Mouse (Mus musculus): ENCODE measurements at regions not wholly inside any gene's neighbourhood (a gene's known extent, or its start where the extent isn't known, plus 50 kb on each side); places are given as distances from the start of the nearest gene placed in this dataset.

DNA sequence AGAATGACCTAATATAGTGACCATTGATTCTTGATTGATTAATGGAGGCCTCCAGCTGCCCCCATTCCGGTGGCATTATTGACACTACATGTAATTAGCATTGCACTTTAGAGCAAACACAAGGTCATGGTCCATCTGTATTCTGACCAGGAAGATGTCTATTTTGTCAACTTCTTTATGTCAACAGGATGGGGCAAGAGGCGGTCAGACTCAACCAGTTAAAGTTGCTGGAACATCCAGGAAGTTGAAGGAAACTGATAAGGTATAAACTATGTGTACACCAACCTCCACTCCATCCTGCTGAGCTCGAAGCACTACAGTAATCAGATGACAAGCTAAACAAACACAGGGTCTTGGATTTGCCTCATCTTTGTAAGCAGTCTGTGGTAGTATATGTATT, 130.1 kb upstream of the Gm15217 start:
- TF ChIP-seq GATA1 (IDR thresholded peaks at IDR 0.05; ENCODE audit: low read length), result no peak

DNA sequence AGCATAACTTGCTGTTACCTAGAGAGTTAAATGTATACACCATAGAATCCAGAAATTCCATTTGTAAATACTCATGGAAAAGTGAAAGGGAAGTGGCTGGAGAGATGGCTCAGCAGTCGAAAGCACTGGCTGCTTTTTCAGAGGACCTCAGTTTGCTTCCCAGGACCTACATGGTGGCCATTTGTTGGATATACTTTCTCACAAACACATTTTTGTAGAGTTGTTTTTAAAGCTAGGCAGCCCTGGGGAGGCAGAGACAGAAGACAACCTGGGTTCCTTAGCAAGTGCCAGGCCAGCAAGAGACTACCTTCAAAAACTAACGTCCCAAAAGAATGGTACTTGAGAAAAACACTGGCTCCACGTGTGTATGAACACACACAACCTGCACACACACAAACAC, 124.0 kb upstream of the Gm15217 start:
- no peak for TF ChIP-seq GATA1 (IDR thresholded peaks at IDR 0.05; ENCODE audit: low read length)

DNA sequence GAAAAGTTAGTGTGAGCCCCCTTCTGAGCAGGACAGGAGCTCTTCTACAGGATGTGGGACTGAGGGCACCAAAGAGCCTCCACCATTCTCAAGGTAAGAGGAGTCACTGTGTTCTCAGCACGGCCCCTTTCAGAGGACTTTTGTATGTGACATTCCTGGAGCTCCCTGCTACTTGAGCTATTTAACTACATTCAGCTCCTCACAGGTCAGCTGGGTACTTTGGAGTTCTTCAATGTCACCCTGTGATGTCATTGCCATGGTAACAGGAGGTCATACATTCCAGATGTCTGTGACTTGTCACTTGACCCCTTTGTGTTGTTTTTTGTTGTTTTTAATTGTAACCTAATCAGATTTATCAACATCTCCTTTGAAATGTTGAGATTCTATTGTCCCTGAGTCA, 122.9 kb upstream of the Gm15217 start:
- no peak for TF ChIP-seq GATA1 (IDR thresholded peaks at IDR 0.05; ENCODE audit: low read length)

DNA sequence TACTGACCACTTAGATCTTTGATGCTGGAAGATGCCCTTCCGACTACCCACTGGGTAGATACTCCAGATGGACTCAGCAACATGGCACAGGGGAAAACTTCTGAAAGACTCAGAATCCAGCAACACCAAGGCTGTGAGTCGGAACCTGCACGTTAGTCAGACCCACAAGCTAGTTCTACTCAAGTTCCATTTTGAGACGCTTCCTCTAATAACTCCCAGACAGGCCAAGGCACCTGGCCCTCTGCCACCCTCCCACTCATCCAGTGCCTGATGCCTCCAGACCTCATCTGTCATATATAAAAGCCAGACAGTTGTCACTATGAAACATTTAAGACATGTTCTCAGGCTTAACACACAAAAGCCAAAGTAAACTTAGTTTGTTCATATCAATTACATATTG, 121.9 kb upstream of the Gm15217 start:
- no peak for TF ChIP-seq GATA1 (IDR thresholded peaks at IDR 0.05; ENCODE audit: low read length)

DNA sequence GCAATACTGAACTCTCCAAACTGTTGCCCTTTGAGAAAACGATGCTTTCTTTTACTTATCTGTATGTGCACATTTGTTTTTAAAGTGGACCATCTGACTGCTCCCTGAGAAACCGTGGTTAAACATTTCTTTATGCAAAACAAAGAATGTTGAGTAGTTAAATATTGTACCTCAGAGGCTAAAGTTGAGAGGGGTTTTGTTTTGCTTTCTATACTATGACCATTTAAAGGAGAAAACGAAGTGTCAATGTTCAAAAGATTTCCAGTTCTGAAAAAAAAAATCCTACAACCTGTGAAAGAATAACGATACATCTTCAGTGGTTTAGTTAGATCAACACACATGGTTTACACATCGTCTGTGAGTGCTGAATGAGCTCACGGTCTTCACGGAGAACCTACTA, 120.7 kb upstream of the Gm15217 start:
- no peak for TF ChIP-seq GATA1 (IDR thresholded peaks at IDR 0.05; ENCODE audit: low read length)

DNA sequence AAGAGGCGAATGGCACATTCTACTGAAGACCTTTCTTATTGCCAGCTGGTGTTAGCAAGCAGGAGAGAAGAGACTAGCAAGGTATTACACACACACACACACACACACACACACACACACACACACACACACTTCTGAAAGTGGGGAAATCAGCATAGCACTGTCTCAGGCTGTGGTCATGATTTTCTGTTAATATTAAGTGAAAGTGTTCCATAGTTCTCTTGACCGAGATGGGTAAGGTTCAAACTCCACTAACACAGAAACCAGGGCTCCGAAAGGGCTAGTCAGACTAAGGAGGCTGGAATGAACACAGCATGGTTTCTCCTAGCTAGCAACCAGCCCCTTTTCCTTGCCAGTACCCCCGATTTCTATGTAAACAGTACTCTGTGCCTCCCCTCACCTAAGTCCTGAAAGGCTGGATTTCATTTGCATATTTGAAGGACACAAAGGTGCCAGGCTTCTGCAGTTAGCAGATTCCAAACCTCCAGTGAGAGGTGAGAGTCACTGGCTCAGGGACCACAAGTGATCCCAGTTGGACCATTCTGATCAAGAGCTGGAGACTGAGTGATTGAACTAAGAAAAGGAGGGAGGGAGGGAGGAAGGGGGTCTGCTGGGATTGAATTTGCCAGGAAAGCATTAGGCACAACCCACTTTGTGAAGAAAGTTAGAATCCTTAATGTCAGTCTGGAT, 118.8 kb upstream of the Gm15217 start:
- no peak for TF ChIP-seq GATA1 (IDR thresholded peaks at IDR 0.05; ENCODE audit: low read length)

DNA sequence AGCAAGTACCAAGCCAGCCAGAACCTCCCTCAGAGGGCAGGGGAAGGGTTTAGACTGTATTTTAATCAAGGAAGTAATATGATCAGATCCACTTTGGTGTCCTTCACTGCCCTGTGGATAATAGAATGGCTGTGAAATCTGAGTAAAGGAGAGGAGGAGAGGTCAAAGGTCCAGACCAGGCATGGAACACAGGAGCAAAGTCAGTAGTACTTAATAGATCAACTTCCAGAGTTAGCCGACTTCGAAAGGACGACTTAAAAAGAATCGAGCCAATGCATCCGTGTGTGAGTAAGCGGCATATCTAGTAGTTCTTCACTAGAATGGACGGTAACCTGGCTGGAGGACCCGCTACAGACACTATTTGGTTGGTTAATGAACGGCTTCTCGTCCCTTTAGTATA, 103.8 kb upstream of the Gm15217 start:
- TF ChIP-seq GATA1 (IDR thresholded peaks at IDR 0.05; ENCODE audit: low read length), result no peak

DNA sequence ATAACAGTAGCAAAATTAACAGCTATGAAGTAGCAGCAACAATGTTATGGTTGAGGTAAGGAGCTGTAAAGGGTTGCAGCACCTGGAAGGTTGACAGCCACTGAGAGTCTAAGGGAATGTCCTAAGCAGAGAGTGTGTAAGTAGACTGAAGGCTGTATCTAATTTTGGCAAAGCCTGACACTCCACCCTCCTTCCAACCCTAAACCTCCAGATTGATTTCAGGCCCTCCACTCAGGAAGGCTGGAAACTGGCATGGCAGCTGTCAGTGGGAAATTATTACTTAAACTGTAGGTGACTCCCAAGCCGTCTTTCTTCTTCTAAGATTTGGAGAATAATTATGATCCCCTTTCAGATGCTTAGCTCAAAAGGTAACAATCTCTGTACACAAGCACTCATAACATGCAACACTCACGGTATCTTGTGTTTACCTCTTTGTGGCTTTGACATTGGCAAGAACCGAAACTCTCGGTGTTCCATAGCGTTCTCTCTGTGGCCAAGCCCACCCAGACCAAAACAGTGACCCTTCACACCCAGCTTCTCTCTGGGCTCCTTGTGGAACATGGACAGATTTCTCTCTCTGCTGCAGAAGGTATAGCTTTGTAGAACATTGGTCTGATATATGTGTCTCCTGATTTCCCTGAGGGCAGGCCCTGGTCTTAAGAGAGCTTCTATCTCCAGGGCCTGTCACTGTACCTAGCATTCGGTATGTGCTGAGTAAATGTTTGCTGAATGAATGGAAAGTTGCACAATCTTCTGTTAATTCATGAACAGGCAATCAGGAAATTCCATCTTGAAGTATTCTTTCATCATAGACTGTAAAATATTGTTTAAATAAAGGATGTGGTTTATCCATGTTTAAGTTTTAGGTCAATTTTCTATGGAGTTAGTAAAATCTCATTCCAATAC, 102.0 kb upstream of the Gm15217 start:
- TF ChIP-seq GATA1 (IDR thresholded peaks at IDR 0.05; ENCODE audit: low read length), result no peak

DNA sequence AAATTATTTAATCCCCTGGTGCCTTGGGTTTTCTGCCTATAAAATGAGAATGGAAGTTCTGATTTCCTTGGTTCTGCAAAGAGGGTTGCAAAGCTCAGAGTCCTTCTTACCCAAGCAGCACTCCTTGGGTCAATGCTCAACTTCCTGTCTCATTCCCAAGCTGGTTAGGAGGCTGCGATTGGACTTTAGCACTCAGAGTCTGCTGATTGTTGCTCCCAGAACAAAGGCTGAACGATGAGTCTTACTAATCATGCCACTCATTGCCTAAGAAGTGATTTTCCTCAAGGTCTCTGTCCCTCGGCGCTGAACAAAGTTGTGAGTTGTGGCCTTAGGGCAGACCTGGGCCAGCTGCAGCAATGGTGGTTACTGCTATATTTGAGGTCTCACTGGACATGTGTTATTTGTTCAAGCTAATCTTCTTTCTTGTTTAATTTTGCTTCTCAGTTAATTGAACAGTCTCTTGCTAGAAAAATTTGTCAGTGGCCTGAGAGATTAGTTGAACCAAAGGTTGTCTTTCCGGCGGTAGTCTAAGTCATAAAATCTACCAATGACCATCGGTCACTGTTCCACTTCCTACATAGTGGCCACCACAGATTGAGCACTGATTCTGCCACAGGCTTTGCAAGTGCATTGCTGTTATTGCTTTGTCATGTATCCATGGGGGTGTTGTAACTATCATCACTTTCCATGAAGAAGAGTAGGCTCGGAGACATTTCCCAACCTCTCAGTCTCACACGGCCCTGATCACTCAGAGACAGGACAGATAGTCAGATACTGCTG, 101.2 kb upstream of the Gm15217 start:
- no peak for TF ChIP-seq GATA1 (IDR thresholded peaks at IDR 0.05; ENCODE audit: low read length)

DNA sequence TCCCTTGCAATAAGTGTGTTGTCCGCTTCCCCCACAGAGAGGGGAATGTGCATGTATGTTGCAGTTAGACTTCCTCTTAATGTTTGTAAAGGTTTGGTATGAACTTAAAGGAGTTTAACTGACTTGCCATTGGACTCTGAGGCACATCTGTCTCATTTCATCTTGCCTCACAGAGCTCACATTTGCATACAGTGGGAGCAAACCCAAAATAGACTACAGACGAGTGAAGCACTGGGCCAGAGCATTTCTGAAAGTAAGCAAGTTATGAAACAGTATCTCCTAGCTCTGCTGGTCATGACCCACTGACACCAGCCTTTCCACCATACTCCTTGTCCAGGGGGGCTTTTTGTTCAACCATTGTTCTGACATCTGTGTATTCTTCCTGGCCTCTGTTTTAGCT, 86.8 kb upstream of the Gm15217 start:
- no peak for TF ChIP-seq GATA1 (IDR thresholded peaks at IDR 0.05; ENCODE audit: low read length)

DNA sequence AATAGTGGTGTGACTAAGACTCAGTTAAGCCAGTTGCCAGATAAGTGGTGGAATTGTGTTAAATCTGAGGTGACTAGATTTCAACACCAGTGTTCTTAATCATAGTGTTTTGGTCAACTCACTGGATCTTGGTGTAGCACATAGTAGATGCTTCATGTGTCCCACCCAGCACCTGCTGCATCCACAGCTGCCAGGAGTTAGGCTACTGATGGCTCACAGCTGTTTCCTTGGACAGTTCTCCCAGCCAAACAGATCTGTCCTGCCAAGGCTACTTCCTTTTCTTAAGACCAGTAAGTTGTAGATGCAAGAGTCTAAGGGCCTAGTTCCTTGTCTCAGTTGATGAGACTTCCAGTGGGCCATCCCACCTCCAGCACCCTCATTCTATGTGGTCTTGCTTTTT, 82.9 kb upstream of the Gm15217 start:
- TF ChIP-seq GATA1 (IDR thresholded peaks at IDR 0.05; ENCODE audit: low read length), result no peak

DNA sequence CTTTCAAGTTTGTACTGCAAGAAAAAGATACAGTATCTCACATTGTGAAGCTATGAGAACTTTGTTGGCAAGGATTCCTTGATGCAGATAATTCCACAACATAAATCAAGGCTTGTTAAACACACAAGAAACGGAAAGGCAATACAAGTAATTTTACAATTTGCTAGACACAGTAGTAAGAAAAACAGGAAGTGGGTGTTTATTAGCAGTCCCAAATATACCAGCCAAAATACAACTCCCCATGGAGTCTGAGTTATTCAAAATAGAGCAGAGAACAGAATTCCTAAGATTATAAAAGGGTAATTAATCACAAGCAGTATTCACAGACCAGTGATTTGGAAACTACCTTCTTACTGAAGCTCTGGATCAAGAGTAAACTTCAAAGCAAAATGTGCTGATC, 78.7 kb upstream of the Gm15217 start:
- TF ChIP-seq GATA1 (IDR thresholded peaks at IDR 0.05; ENCODE audit: low read length), result no peak

DNA sequence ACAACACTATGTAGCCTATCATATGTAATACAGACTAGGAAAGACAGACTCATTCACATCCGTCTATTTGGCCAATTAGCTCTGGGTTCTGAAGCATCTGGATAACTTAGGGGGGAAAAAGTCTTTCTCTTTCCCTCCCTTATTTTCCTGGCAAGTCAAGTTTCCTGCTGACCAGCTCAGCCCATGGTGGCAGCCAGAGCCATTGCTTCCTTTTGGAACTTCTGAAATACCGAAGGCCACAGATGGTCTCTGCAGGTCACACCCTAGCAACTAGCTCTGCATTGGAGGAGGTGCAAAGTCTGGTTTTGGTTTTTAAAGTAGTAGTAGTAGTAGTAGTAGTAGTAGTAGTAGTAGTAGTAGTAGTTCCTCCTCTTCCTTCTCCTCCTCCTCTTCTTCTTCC, 76.6 kb upstream of the Gm15217 start:
- no peak for TF ChIP-seq GATA1 (IDR thresholded peaks at IDR 0.05; ENCODE audit: low read length)

DNA sequence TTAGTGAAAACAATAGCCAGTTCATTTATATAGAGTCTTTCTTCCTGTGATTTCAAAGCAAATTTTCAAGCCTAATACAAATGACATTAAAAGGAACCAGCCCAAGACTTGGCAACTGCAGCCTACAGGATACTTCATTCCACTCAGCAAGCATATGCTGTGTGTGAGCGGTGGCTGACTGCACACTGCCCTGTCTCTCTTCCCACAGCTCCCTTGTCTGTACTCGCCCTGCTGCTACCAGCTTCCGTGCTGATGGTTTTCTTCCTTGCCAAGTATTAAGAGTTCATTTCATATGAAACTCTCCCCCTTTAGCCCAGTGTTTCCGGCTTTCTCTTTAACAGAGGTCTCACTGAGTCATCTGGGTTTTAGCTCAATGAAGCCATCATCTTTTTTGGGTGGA, 73.9 kb upstream of the Gm15217 start:
- TF ChIP-seq GATA1 (IDR thresholded peaks at IDR 0.05; ENCODE audit: low read length), result no peak

DNA sequence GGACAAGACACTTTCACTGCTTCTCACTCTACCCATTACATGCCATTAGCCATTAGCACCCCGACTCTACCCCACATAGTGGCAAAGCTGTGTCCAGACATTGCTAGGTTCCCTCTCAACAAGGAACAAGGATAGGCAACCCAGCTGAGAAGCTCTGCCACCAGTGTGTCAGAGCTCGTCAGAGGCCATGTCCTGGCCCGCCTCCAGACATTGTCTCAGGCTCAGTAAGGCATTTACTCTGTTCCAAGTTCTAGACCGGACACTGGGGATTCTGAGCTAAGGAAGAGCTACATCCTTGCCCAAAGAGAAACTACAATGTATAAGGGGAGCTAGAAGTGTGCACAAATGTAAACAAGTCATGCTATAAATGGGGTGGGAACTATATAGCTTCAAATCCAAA, 66.2 kb upstream of the Gm15217 start:
- TF ChIP-seq GATA1 (IDR thresholded peaks at IDR 0.05; ENCODE audit: low read length), result no peak

DNA sequence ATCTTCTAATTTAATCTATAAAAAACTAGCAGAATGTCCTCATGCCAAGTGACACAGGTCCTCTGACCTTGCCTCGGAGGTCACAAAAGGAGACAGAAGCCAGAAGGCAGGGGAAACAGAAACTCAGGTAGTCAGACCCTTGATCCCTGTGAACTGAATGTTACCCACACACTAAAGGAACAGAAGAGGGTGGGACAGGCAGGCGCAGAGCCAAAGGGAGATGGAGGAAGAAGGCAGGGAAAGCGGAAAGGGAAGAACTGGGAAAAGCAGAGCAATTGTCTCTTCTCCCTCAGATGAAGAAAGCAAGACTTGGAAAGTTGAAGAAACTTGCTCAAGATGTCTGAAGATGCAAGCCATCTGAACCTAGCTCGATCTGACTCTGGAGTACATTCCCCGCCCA, 62.7 kb upstream of the Gm15217 start:
- no peak for TF ChIP-seq GATA1 (IDR thresholded peaks at IDR 0.05; ENCODE audit: low read length)

Data from G1E-ER4 (cell line).